Mouse (Mus musculus): ENCODE data around the gene Cad. TPM values are rescaled to one million over a fixed set of nuclear protein-coding genes. Genes with fewer than 3 reads are reported as not detected.

The Cad gene
- total and polyA plus RNA-seq, 3 experiments, result 43.1 to 123 (median 106) TPM

- no peaks in the 10 kb centered on the region for H3K4me1 ChIP-seq (ENCODE audit: control insufficient read depth in 1 of 2, insufficient read depth in 2 of 2)
- no peak overlapping the region for H3K4me3 ChIP-seq (replicated peaks in 1 of 3; ENCODE audit: low read depth in 2 of 3, low read length in 2 of 3, poor library complexity in 1 of 3)
- dilution Hi-C loops (cut with MboI; ENCODE audit: extremely low pct_ligation_motif_present, extremely low pct_unique_long_range_greater_than_20kb, low sequenced_read_pairs) (no loop called here), in situ Hi-C loops (cut with MboI; ENCODE audit: low pct_ligation_motif_present, low pct_unique_long_range_greater_than_20kb, low sequenced_read_pairs) (no loop called here)
- peaks cover 39 to 86% of the 10 kb centered on the region in 2 experiments for H3K36me3 ChIP-seq (replicated peaks in 1 of 2; ENCODE audit: control insufficient read depth in 1 of 2, insufficient read depth in 1 of 2, low read length in 1 of 2)
- H3K4me2 ChIP-seq (ENCODE audit: insufficient read depth, low read depth, poor library complexity, severe bottlenecking), result no peak overlapping the region
- no peak overlapping the region for H3K27ac ChIP-seq (ENCODE audit: insufficient read depth, low read depth)
- H3K79me2 ChIP-seq (replicated peaks; ENCODE audit: control insufficient read depth, extremely low read depth, insufficient read depth, poor library complexity, severe bottlenecking), result no peaks in the 10 kb centered on the region
- TF ChIP-seq RCOR1 (conservative IDR thresholded peaks at IDR 0.05; ENCODE audit: low read depth, low read length) (no peak), MAZ (IDR thresholded peaks at IDR 0.05; ENCODE audit: low read depth, low read length) (no peak), JUND (conservative IDR thresholded peaks at IDR 0.05; ENCODE audit: low read depth, low read length) (no peak), NRF1 (IDR thresholded peaks at IDR 0.05; ENCODE audit: low read depth, low read length) (no peak), IRF4 (IDR thresholded peaks at IDR 0.05; ENCODE audit: low read depth, low read length) (no peak), JUN (IDR thresholded peaks at IDR 0.05; ENCODE audit: insufficient read depth, low read depth, low read length) (no peak), MAFK (IDR thresholded peaks at IDR 0.05; ENCODE audit: insufficient replicate concordance, low read length) (no peak), MEF2A (IDR thresholded peaks at IDR 0.05; ENCODE audit: borderline replicate concordance, low read depth, low read length) (no peak), CHD1 (IDR thresholded peaks at IDR 0.05; ENCODE audit: low read depth, low read length) (no peak), EP300 (IDR thresholded peaks at IDR 0.05; ENCODE audit: low read length) (no peak), POLR2A (IDR thresholded peaks at IDR 0.05; ENCODE audit: low read depth, low read length) (no peak), PAX5 (IDR thresholded peaks at IDR 0.05; ENCODE audit: low read length) (no peak), HCFC1 (IDR thresholded peaks at IDR 0.05; ENCODE audit: low read depth, low read length) (no peak), KAT2A (IDR thresholded peaks at IDR 0.05; ENCODE audit: insufficient replicate concordance, low read length) (no peak), USF2 (conservative IDR thresholded peaks at IDR 0.05; ENCODE audit: low read depth, low read length) (no peak), ELF1 (IDR thresholded peaks at IDR 0.05; ENCODE audit: low read depth, low read length) (no peak), CHD2 (IDR thresholded peaks at IDR 0.05; ENCODE audit: low read length) (no peak)
- no peak overlapping the region for H3K9ac ChIP-seq (ENCODE audit: insufficient read depth, low read depth)
- no peaks in the 10 kb centered on the region for H3K27me3 ChIP-seq (replicated peaks)
- no peaks in the 10 kb centered on the region for H3K9me3 ChIP-seq (replicated peaks; ENCODE audit: low read length)
- no peak for DNase-seq (ENCODE audit: extremely low read depth)
Observed at GRCm38 (mm10) chr5:31038171-31038845, 16.3 kb upstream of the Cad start.

DNA sequence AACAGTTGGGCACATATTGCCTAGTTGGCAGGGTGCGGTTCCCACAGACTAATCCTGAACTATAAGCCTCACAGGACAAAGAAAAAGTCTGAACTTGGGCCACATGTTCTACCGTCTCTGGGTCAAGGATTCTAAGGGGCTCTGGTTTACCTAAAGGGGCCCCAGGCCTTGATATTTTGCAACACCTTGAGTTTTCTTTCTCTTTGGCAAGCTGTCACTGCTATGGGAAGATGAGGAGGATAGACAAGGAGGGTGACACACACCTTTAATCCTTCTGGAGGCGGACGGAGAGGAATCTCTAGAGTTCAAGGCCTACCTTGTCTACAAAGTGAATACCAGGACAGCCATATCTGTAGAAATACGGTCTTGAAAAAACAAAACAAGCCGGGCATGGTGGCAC, 8.2 kb upstream of the Cad start:
- no peak overlapping the region for H3K27ac ChIP-seq (ENCODE audit: insufficient read depth, low read depth)
- no peaks in the 10 kb centered on the region for H3K27me3 ChIP-seq (replicated peaks)
- dilution Hi-C loops (cut with MboI; ENCODE audit: extremely low pct_ligation_motif_present, extremely low pct_unique_long_range_greater_than_20kb, low sequenced_read_pairs), result no loop called here
- no peaks in the 10 kb centered on the region for H3K9me3 ChIP-seq (replicated peaks; ENCODE audit: low read length)
- H3K4me2 ChIP-seq (ENCODE audit: insufficient read depth, low read depth, poor library complexity, severe bottlenecking), result no peak overlapping the region
- no peak for TF ChIP-seq MXI1 (IDR thresholded peaks at IDR 0.05; ENCODE audit: low read depth, low read length)
- H3K9ac ChIP-seq (ENCODE audit: insufficient read depth, low read depth), result 0 out of 2 replicates have a peak overlapping the region, but pooled peaks have one; percentile 68
- peaks cover 22 to 40% of the 10 kb centered on the region in 2 experiments for H3K36me3 ChIP-seq (replicated peaks in 1 of 2; ENCODE audit: control insufficient read depth in 1 of 2, insufficient read depth in 1 of 2, low read length in 1 of 2)
- peaks cover 3% of the 10 kb centered on the region; the same call in 1 of the 2 replicates for H3K79me2 ChIP-seq (replicated peaks; ENCODE audit: control insufficient read depth, extremely low read depth, insufficient read depth, poor library complexity, severe bottlenecking)
- peaks cover 0 to 22% of the 10 kb centered on the region in 2 experiments; a peak in 2 of 4 replicates for H3K4me1 ChIP-seq (ENCODE audit: control insufficient read depth in 1 of 2, insufficient read depth in 2 of 2)
- no peak for DNase-seq (ENCODE audit: extremely low read depth)
- in situ Hi-C loops (cut with MboI; ENCODE audit: low pct_ligation_motif_present, low pct_unique_long_range_greater_than_20kb, low sequenced_read_pairs), result no loop called here
- H3K4me3 ChIP-seq (replicated peaks in 1 of 3; ENCODE audit: low read depth in 2 of 3, low read length in 2 of 3, poor library complexity in 1 of 3), result no peak overlapping the region

All from CH12.LX (cell line).